Mouse (Mus musculus) bone marrow macrophage, adult 2 months (primary cell): ENCODE measurements around the gene Tex26.

Experiments
- CTCF ChIP-seq: IDR thresholded peaks from 2 replicates; pipeline ENCODE4 v1.5.1; 2012; ENCODE audit warnings: low read depth, mild to moderate bottlenecking, low read length, moderate library complexity
- POLR2A ChIP-seq: IDR thresholded peaks from 2 replicates; pipeline ENCODE4 v1.6.1; 2012; ENCODE audit warnings: mild to moderate bottlenecking, low read depth, low read length, borderline replicate concordance

GRCm38 (mm10) chr5:149465305-149465704, 25.8 kb downstream of the Tex26 start:
- TF ChIP-seq POLR2A = no peak
- TF ChIP-seq CTCF = no peak
